Comparison of ENCODE assay signal across 10 mouse cellular contexts in genomic region chr8:11712244-11712643, GRCm38 (mm10). TPM values are rescaled to one million over a fixed set of nuclear protein-coding genes. Genes with fewer than 3 reads are reported as not detected.
DNase-seq lines count a peak whose midpoint lies in the region; ATAC-seq and TF ChIP-seq lines count a peak whose summit lies in the region.
"Had no signal": no experiment of that assay in that cellular context is flagged by ENCODE, and none has a peak within 500 bp of the region (broad histone marks: within the 10 kb centered on the region; RNA-seq: fewer than 3 reads in every experiment).

No protein-coding gene starts in this region.

- H3K4me3 ChIP-seq in heart, embryonic 15.5 days = no peak overlapping the region
- no peak overlapping the region for H3K4me3 ChIP-seq in embryonic fibroblast, embryonic 13.5 days (ENCODE audit: insufficient read depth, low read length)
- H3K4me3 ChIP-seq: heart, embryonic 13.5 days; limb, embryonic 13.5 days had no signal

- no peaks in the 10 kb centered on the region for H3K9me3 ChIP-seq in heart, embryonic 15.5 days (replicated peaks)
- H3K9me3 ChIP-seq: heart, embryonic 13.5 days; limb, embryonic 13.5 days had no signal

- intact Hi-C loops in heart, postnatal 25 days (cut with DNase I) = no loop called here

- H3K4me1 ChIP-seq in heart, embryonic 15.5 days (replicated peaks) = peaks cover 32% of the 10 kb centered on the region
- no peaks in the 10 kb centered on the region for H3K4me1 ChIP-seq in embryonic fibroblast, embryonic 13.5 days (ENCODE audit: control insufficient read depth, insufficient read depth, low read length)

- H3K9ac ChIP-seq in heart, embryonic 15.5 days = no peak overlapping the region
- H3K9ac ChIP-seq: heart, embryonic 13.5 days; limb, embryonic 13.5 days had no signal

- no peak for DNase-seq in heart, postnatal 25 days (ENCODE audit: low spot score)
- peak; percentile 9 for DNase-seq in spleen, adult 12 weeks (ENCODE audit: low spot score)
- DNase-seq in spleen, postnatal 14 days (ENCODE audit: low spot score in 2 of 2) = no peak
- peak; percentile 24 to 28 for DNase-seq in thymus, postnatal 36 days
- DNase-seq in left cerebral cortex, adult 9 months (ENCODE audit: low spot score in 2 of 2) = no peak
- no peak for DNase-seq in layer of hippocampus, postnatal 10 days (ENCODE audit: low spot score in 2 of 2)

- H3K36me3 ChIP-seq in heart, embryonic 15.5 days = no peaks in the 10 kb centered on the region
- H3K36me3 ChIP-seq: heart, embryonic 13.5 days; limb, embryonic 13.5 days had no signal

- no peak overlapping the region for H3K4me2 ChIP-seq in heart, embryonic 15.5 days
- H3K4me2 ChIP-seq: heart, embryonic 13.5 days; limb, embryonic 13.5 days had no signal

- no peak for TF ChIP-seq POLR2A in embryonic fibroblast, embryonic 13.5 days (IDR thresholded peaks at IDR 0.05; ENCODE audit: low read depth, low read length)

- 85% methylated on average over 6 of the region's 6 CpGs for WGBS in heart, embryonic 15.5 days

- H3K27ac ChIP-seq in heart, embryonic 15.5 days = peak overlapping the region; percentile 9; the same call in 1 of the 2 replicates
- H3K27ac ChIP-seq in embryonic fibroblast, embryonic 13.5 days (ENCODE audit: insufficient read depth, low read length) = no peak overlapping the region
- H3K27ac ChIP-seq: heart, embryonic 13.5 days; limb, embryonic 13.5 days had no signal

- no peaks in the 10 kb centered on the region for H3K27me3 ChIP-seq in heart, embryonic 15.5 days
- H3K27me3 ChIP-seq: heart, embryonic 13.5 days; limb, embryonic 13.5 days had no signal

- ATAC-seq in heart, embryonic 15.5 days (replicated peaks; ENCODE audit: insufficient number of reproducible peaks, insufficient read depth, low FRiP score, low read depth) = no peak

- peak; percentile 43; the same call in 1 of the 2 replicates for TF ChIP-seq CTCF in embryonic fibroblast, embryonic 13.5 days (IDR thresholded peaks at IDR 0.05; ENCODE audit: borderline replicate concordance, insufficient read depth, low read length)

RNA-seq across cellular contexts. Expression of gene 1700016D06Rik, which starts 11.4 kb away (rescaled TPM):
- not detected in 2 replicates for polyA plus RNA-seq in heart, embryonic 15.5 days (2015; fragmentation: Nextera tagmentation; extraction: Ambion mirVana)
- not detected for total RNA-seq in heart, postnatal 25 days (2021)
- not detected in 2 replicates for polyA plus RNA-seq in embryonic fibroblast, embryonic 13.5 days (2011; ENCODE audit: insufficient read length, low read depth, missing spikeins)
- total RNA-seq in layer of hippocampus, postnatal 10 days (2021) = not detected
- polyA plus RNA-seq: heart, embryonic 13.5 days had no signal

RNA-seq across cellular contexts. Expression of gene Arhgef7, which starts 15.3 kb away (rescaled TPM):
- polyA plus RNA-seq in heart, embryonic 15.5 days (2015; fragmentation: Nextera tagmentation; extraction: Ambion mirVana) = 59.9 and 67.6 TPM in 2 replicates
- 100 to 1,000 TPM; 153 to 155 TPM for total RNA-seq in heart, postnatal 25 days (2021)
- 31.5 and 40.8 TPM in 2 replicates for polyA plus RNA-seq in embryonic fibroblast, embryonic 13.5 days (2011; ENCODE audit: insufficient read length, low read depth, missing spikeins)
- 100 to 1,000 TPM; 164 to 169 TPM for total RNA-seq in layer of hippocampus, postnatal 10 days (2021)

Comparison
In these comparisons a context has a peak if more than half of its experiments do, and no peak if none do; other contexts are left out.
1. DNase-seq: peak in spleen, adult 12 weeks (single experiment) and thymus, postnatal 36 days (2 of 2); none in heart, postnatal 25 days (single experiment), spleen, postnatal 14 days (0 of 2), left cerebral cortex, adult 9 months (0 of 2) and layer of hippocampus, postnatal 10 days (0 of 2).